Mouse (Mus musculus) cerebellum, adult 2 months (tissue): ENCODE results near the gene Coq4. TPM values are rescaled to one million over a fixed set of nuclear protein-coding genes. Genes with fewer than 3 reads are reported as not detected.

Source experiments
- DNase-seq, 2 experiments: peaks; one replicate each; pipeline ENCODE4 v3.0.0; 2021
- H3K27ac ChIP-seq: fragments of 200-500 bp; 2 replicates; pipeline ENCODE4 v1.5.1; 2012; ENCODE audit warnings: low read length, control low read depth, inconsistent platforms; ENCODE audit not compliant: insufficient read depth
- H3K27me3 ChIP-seq: fragments of 200-500 bp; 2 replicates; pipeline ENCODE4 v1.6.1; 2012; ENCODE audit warnings: inconsistent platforms, mild to moderate bottlenecking, low read length, moderate library complexity; ENCODE audit not compliant: control insufficient read depth, insufficient read depth
- H3K4me1 ChIP-seq: fragments of 200-500 bp; 2 replicates; pipeline ENCODE4 v1.6.1; 2011; ENCODE audit warnings: low read length; ENCODE audit not compliant: control insufficient read depth, insufficient read depth
- H3K4me3 ChIP-seq: fragments of 200-500 bp; replicated peaks from 2 replicates; pipeline ENCODE3; 2011; ENCODE audit warnings: mild to moderate bottlenecking, low read depth, low read length, control low read depth; ENCODE audit not compliant: insufficient read depth
- CTCF ChIP-seq: fragments of 200-500 bp; IDR thresholded peaks from 2 replicates; pipeline ENCODE4 v1.5.1; 2011; ENCODE audit warnings: low read depth, mild to moderate bottlenecking, control low read depth, low read length, moderate library complexity, borderline replicate concordance; ENCODE audit not compliant: insufficient read depth
- POLR2A ChIP-seq: fragments of 200-500 bp; IDR thresholded peaks from 2 replicates; pipeline ENCODE4 v1.6.1; 2011; ENCODE audit warnings: low read length, control low read depth, borderline replicate concordance; ENCODE audit not compliant: insufficient read depth
- WGBS: fragments of 180-500 bp; shearing (Covaris S2); methylation state at CpG from one replicate; pipeline ENCODE4 v1.1.7; 2018; 5-methylcytosine and 5-hydroxymethylcytosine counted together
- polyA plus RNA-seq: library from polyadenylated mRNA; depleted of rRNA; stranded (reverse); fragments of >200 nt; gene quantifications from 2 replicates; pipeline ENCODE4 v1.2.3, GENCODE M21; 2012

Gene Coq4
- polyA plus RNA-seq, 1 experiment, result 28.2 TPM

DNA sequence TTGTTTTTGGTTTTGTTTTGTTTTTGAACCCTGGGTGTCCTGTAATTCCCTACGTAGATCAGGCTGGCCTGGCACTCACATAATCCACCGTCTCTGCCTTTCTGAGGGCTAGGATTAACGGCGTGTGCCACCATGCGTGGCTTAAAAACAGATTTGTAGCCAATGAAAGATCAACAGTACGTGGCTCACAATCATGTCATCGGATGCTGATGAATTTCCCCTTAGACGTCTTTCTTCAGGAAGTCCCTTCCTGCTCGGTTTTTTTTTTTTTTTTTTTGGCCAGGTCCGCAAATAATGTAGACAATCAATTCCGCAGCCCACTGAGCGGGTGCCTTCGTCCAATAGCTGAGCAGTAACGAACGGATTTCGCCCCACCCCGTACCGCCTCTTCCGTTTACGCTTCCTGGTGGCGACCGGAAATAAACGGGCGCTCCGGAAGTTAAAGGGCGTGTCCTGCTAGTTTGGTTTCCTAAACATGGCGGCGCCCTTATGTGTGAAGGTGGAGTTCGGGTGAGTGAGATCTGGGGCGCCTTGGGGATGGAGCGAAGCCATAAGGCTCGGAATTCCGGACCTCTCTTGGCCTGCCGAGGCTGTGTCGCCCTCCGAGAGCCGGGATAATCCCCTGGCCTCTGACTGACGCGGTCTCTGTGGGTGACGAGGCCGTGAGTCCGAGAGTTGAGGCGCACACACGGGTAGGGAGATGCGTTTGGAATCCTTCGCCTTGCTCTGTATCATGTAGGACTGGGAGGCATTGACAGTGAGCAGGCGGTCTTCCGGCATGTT lies 39.8 kb downstream of the Coq4 start:
- Histone ChIP-seq H3K27me3 (no peaks in the 10 kb centered on the region), H3K4me1 (peaks cover 8% of the 10 kb centered on the region; the same call in 1 of the 2 replicates), H3K27ac (peak overlapping the region; percentile 98), H3K4me3 (peak overlapping the region; percentile 100)
- no peak for TF ChIP-seq CTCF
- peak; percentile 69; the same call in 1 of the 2 replicates for TF ChIP-seq POLR2A
- DNase-seq, result peak; percentile 94 to 97
- under 1% methylated on average over 48 of the region's 48 CpGs for WGBS

DNA sequence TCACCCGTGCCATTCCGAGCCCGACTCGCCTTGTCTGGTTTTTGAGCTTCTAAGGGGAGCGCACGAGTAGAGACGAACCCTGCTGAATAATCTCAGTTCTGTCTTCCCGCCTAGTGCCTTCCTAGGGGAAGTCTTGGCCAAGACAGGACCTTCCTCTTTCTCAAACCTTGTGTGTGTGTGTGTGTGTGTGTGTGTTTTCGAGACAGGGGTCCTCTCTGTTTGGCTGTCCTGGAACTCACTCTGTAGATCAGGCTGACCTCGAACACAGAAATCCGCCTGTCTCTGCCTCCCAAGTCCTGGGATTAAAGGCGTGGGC lies 40.4 kb downstream of the Coq4 start:
- no peak for DNase-seq
- no peak for TF ChIP-seq POLR2A
- no peak for TF ChIP-seq CTCF
- Histone ChIP-seq H3K4me1 (peaks cover 8% of the 10 kb centered on the region; the same call in 1 of the 2 replicates), H3K27me3 (no peaks in the 10 kb centered on the region), H3K27ac (peak overlapping the region; percentile 46), H3K4me3 (peak overlapping the region; percentile 100)
- 3% methylated on average over 12 of the region's 12 CpGs for WGBS

DNA sequence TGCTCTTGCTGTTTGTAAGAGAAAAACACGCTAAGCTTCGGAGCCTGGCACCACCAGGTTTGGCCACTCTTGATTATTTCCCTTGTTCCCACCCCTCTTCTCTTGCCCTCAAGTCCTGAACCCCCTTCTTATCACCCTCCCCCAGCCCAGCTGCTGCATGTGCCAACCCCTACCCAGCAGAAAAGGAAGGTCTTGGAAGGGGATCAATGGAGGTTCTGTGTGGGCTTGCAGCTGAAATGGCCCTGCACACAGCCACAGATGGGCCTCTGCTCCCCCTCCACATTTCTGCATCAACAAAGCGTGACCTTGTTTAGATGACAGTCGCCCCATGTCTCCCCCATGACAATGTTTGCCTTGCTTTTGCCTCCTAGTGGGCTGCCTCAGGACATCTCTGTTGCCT lies 43.8 kb downstream of the Coq4 start:
- WGBS, result 82% methylated on average over 4 of the region's 4 CpGs
- Histone ChIP-seq H3K27me3 (no peaks in the 10 kb centered on the region), H3K4me3 (no peak overlapping the region), H3K4me1 (peaks cover 8% of the 10 kb centered on the region; the same call in 1 of the 2 replicates), H3K27ac (no peak overlapping the region; the same call in 1 of the 2 replicates)
- no peak for TF ChIP-seq CTCF
- DNase-seq, result peak in 1 of 2 experiments; percentile 45

DNA sequence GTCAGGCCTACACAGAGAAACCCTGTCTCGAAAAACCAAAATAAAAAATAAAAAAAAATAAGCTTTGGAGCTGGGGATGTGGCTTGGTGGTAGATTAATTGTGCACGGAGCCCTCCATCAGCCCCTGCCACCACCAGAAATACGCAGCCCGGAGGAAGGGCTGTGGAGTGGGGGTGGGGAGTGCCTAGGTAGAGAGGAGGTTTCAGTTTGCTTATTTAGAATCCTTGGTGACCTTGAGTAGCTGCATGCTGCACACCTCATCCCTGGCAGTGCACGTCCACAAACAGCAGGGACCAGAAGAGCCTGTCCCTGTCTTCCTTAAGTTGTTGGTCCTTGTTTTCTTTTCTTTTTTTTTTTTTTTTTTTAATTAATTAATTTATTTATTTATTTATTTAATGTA lies 46.5 kb downstream of the Coq4 start:
- no peak for TF ChIP-seq POLR2A
- TF ChIP-seq CTCF, result no peak
- Histone ChIP-seq H3K27ac (no peak overlapping the region), H3K4me3 (no peak overlapping the region), H3K27me3 (no peaks in the 10 kb centered on the region), H3K4me1 (no peaks in the 10 kb centered on the region)
- no peak for DNase-seq
- 91% methylated on average over 5 of the region's 5 CpGs for WGBS

DNA sequence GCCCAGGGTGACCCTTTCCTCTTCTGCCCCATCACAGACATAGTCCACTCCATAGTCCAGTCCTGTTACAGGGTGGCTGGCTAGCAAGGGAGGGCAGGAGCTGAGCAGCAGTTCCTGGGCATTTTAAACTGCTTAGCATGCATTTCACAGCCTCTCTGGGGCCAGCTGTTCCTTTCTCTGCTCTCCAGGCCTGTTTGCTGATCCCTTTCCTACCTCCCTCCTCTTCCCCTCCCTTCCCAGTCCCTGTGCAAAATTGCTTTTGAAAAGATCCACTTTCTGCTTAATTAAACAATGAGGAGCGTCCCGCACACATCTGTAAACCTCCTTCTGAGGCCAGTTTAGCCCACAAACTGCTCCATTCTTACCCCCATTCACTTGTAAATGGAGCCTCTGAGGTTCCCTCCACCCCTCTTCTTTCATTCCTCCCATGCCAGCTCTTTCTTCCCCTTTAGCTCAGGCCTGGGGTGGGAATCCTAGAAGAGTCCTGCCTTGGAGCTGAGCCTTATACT lies 48.2 kb downstream of the Coq4 start:
- DNase-seq, result no peak
- no peak for TF ChIP-seq POLR2A
- no peak for TF ChIP-seq CTCF
- no peak overlapping the region for H3K4me3 ChIP-seq
- no peaks in the 10 kb centered on the region for H3K27me3 ChIP-seq
- no peaks in the 10 kb centered on the region for H3K4me1 ChIP-seq
- WGBS, result 19% methylated on average over 2 of the region's 2 CpGs
- H3K27ac ChIP-seq, result peak overlapping the region; percentile 25; the same call in 1 of the 2 replicates

DNA sequence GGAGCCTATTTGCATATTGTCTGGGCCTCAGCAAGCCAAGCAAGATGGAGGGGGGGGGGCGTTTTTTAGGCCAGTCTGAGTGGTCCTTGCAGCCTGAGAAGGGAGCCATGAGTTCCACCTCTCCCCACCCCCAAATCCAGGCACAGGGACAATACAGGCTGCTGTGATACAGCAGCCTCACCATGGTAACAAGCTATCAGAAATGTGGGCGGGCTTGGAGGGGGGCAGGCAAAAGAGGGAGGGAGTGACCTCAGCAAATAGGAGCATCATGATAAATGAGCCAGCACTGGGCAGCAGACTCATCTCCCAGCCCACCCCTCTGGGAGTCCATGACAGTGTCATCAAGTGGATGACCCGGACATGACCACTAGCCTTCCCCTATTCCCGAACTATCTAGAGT lies 52.2 kb downstream of the Coq4 start:
- H3K4me1 ChIP-seq, result no peaks in the 10 kb centered on the region
- 24% methylated on average over 4 of the region's 4 CpGs for WGBS
- H3K27ac ChIP-seq, result no peak overlapping the region
- H3K4me3 ChIP-seq, result no peak overlapping the region
- DNase-seq, result no peak
- no peak for TF ChIP-seq CTCF
- TF ChIP-seq POLR2A, result no peak
- no peaks in the 10 kb centered on the region for H3K27me3 ChIP-seq

DNA sequence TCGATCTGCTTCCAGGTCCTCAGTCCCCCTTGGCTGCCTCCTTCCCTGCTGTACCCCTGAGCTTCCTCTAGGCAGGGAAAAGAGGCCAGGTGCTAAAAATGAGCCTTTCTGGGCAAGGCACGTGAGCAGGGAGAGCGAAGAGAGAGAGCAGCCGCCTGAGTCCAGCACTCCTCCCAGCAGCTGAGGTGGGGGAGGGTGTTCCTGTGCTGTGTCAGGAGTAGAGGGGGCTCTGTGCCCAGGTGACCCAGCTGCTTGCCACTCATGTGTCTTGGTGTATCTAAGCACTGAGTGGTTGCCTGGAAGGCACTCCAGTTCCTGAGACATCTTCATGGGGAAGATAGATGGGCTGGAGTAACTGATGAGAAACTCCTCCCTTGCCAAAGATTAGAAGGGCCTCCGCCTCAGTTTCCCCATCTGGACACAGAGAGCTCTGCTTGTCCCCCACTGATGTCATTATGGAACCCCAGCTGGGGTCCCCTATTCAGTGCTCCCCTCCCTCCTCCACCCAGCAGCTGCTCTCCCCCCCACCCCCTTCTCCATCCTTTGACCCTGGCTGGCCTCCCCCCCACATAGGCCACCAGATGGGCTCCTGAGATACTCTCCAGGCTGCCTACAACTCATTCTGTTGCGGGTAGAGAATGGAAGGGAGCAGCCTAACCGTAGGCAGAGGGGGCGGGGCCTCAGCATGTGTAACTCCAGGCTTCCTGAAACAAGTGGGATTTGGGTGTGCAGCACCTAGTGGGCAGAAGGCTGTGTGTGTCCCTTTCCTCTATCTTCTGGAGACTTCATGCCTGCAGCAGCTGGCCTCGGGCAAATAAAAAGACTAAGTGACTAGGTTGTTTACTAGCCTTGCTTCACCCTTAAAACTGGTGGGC lies 56.2 kb downstream of the Coq4 start:
- 37% methylated on average over 9 of the region's 9 CpGs for WGBS
- TF ChIP-seq POLR2A (no peak), CTCF (no peak)
- Histone ChIP-seq H3K27me3 (no peaks in the 10 kb centered on the region), H3K27ac (no peak overlapping the region; the same call in 1 of the 2 replicates), H3K4me1 (no peaks in the 10 kb centered on the region), H3K4me3 (no peak overlapping the region)
- no peak for DNase-seq
